Mouse (Mus musculus): ENCODE results near the gene Dhx40. TPM values are rescaled to one million over a fixed set of nuclear protein-coding genes. Genes with fewer than 3 reads are reported as not detected.
"Not testable (repeated sequence)": the region's sequence is repeated elsewhere in the genome, so short reads cannot be mapped to it uniquely, and the experiment has no call there.

Gene Dhx40
- total RNA-seq, 2 experiments from 2014 or later = 12.4 to 13.6 TPM

DNA sequence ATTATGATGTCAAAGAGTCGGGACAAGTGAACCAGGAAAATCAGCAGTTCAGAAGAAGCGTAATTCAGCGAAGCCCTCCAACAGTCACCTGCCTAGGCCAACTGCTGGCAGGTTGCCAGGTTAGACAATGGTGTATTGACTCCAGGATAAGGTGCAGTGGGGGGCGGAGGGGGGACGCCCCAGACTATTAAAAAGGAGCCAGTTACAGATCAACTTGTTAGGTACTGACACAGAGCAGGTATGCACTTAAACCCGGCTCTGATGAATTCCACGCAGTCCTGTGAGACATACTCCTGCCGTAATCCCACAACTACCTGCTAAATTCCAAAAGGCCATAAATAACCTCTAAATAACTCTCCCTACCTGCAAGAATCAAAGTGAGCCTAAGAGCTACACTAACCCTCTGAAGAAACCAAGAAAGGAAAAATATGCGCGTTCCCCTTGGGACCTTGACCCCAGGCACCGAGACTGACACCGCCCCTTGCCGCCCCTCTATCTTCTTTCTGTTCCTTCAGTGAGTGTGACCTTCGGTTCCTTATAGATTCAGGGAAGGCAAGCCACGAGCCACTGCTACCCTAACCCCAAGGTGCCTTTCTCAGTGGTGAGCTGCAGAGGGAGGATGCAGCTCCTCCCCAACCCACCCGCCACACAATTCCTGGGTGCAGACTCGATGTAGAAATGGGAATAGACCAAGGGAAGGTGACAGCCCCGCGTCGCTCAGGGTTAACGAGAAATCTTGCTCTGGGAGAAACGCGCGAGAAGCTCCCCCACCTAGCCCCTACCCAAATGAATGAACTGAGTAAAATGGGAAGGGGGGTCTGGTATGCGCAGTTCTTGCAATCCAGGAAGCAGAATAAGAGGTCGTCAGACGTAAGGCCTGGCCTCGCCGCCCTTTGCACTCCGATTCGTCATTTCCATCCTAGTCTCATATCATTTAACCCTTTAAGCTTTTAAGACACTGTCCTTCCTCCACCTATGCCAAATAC, 51.1 kb downstream of the Dhx40 start:
- DNase-seq (ENCODE audit: low spot score) = peak; percentile 45

DNA sequence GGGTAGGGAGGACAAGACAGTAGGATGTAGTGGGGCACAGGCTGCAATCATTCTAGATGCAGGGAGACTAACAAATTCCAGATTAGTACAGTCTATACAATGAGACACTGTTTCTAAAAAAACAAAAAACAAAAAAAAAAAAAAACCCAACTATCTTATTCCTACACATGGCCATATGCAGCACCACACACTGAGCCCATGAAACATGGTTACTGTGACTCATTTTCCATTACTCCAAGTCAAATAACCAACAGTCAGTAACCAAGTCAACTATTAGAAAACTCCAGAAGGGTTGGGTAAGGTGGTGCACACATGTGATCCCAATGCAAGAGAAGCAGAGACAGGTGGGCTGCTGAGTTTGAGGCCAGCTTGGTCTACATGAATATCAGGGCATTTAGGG, 55.1 kb downstream of the Dhx40 start:
- DNase-seq (ENCODE audit: low spot score) = no peak

DNA sequence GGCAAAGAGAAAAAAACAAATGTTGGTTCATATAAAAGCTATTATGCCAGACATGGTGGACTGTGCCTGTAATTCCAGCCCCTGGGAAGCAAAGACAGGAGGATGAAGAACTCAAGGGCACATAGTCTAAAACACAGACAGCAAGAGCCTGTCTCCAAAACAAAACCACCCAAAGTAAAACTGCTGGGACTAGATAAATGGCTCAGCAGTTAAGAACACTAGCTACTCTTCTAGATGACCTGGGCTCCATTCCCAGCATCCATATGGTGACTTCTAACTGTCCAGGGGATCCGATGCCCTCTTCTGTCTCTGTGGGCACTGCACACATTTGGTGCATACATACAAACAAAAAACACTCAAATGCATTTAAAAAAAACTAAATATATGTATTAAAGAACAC, 56.5 kb downstream of the Dhx40 start:
- DNase-seq (ENCODE audit: low spot score) = no peak

DNA sequence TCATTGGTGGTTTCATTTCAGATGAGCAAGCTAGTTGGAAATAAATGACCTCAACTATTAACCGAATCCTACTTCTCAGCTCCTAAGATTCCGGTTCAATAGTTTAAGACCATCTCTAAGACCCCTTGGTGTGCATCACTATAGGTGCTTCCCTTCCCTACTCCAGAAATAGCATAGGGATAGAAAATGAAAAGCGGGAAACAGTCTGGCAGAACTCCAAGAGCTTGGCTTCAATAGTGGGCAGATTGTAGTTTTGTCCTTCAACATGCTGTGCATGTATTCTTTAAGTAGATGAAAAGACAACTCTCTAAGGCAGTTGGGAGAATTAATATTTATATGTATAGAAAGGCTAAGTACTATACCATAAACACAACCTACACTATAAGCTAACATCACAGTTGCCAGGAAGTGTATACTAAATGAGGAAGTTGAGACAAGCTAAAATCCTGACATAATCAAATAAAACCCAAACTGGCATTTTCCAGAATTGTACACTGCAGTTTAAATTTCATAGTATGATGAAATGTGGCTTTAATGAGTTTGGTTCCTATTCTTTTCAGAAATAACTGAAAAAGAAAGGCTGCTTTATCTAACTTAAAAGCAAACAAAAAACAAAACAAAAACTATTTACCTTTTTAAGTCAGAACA, 57.6 kb downstream of the Dhx40 start:
- no peak for DNase-seq (ENCODE audit: low spot score)

DNA sequence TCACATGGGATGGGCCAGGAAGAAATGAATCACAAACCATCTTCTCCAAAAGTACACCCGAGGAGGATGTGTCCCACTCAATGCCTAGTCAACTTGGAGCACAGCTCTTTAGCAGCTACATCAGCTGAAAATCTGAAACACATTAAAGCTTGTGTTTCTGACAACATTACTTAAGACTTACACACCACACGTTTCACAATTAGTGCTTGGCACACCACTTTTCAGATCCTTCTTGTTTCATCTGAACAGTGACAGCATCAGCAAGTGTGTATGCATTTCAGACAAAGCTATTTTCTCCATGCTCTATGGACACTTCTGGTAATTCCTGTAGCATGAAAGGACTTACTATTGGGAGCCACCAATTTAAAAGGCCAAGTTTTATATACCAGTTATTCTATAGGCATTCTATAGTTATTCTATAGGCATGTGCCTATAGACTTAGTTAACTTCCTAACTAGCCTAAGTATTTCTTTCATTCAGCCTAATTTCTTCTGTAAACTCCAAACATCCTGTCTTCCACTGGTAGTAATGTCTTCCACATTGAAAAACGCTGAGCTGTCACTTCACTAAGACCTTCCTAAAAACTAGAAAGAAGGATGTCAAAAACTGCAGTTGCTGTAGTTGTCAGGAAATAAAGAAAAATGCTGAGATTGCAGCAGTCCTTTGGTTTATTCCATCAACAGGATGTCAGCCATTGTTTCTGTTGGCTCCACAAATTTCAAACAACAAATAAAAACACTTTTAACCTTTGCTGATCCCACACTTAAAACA, 61.7 kb downstream of the Dhx40 start:
- DNase-seq (ENCODE audit: low spot score) = no peak

DNA sequence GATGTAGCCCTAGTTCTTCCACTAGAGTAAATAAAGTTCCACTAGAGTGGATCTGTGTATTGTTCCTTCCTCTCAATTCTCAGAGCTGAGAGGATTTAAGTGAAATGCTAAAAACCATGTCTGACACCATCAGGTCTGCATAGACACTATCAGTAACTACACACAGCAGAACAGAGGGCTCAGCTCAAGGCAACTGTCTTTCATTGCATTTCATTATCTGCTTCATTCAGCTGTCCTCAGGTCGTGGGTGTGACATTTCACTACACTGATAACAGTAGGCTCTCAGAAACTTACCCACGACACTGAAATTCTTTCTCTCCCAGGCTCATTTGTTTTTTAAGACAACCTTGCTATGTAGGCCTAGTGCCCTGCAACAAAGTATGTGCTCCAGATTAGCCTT, 64.9 kb downstream of the Dhx40 start:
- no peak for DNase-seq (ENCODE audit: low spot score)

DNA sequence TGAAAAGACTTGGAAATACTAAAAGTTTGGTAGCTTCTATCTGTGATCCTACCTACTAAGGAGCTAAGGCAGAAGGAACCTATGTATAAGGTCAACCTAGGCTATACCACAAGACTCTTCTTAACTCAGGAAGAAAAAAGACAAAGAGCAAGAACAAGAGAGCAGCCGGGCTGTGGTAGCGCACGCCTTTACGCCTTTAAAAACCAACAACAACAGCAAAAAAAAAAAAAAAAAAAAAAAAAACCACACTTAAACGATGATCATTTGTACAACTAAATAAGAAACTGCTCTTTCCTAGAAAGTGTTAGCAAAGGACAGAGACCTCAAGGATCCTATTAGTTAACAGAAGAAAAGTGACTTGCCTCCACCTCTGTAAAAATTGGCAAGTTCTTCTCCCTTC, 66.0 kb downstream of the Dhx40 start:
- no peak for DNase-seq (ENCODE audit: low spot score)

DNA sequence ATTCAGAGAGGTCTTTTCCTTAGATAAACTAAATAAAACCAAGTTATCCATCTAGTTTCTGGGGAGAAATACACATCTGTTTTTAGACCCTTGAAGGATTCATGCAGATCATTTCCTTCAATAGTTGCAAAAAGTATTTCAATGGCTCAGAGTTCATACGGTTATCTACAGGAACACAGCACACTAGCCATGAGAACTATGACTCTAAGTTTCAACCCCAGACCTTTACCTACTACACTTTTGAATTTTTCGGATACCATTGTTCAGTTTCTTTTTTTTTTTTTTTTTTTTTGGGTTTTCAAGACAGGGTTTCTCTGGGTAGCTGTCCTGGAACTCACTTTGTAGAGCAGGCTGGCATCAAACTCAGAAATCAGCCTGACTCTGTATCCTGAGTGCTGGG, 68.1 kb downstream of the Dhx40 start:
- no peak for DNase-seq (ENCODE audit: low spot score)

DNA sequence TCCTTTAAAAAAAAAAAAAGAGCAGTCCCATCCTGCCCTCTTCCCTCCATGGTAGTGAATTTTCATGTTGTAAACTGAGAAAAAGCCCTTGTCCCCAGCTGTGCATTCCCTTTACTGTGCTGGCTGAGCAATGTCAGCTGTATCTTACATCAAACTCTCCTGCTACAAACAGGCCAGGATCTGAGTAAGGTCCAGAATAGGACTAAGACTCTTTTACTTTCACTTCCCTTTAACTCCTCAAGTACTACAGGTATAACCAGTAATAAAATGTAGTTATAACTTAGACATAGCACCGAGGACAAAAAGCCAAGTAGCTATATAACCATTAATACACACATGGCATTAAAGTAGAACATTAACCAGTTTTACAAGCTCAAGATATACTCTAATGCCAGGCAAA, 68.6 kb downstream of the Dhx40 start:
- DNase-seq (ENCODE audit: low spot score) = no peak

DNA sequence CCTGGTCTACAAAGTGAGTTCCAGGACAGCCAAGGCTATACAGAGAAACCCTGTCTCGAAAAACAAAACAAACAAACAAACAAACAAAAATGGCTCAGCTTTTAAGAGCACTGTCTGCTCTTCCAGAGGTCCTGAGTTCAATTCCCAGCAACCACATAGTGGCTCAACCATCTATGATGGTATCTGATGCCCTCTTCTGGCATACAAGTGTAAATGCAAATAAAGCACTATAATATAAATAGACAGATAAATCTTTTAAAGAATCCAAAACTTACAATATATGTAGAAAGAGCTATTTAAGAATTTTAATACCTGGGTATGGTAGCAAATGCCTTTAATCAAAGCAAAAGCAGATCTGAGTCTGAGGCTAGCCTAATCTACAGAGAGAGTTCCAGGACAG, 69.2 kb downstream of the Dhx40 start:
- DNase-seq (ENCODE audit: low spot score) = not testable (repeated sequence)

DNA sequence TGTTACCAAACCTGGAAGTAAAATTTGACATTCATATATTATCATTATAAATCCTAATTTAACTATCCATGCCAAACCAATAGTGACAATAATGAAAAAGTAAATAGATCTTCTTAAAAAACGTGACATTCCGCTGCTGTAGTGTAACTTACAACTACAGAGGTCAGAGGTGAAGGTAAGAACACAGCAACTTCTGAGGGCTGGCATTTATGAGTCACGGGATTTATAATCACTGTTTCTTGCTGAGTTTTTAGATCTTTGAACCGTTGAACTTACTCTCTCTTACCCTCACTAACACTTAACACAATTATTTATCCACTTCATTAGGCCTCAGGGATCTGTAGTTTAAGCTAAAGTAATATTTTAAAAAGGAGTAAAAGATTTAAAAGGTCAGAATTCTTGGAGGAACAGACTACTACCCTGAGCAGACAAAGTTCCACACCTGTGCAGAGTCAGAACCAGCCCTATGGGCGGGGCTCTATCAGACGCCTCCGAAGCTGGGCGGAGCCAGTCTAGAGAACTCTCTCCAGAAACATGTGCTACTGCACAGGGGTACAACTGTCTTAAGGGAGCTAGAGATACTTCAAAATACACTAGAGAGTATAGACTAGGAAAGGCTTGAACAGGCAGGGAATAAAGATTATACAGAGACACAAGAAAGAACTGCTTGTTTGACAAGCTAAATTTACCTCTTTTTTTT, 70.1 kb downstream of the Dhx40 start:
- no peak for DNase-seq (ENCODE audit: low spot score)

DNA sequence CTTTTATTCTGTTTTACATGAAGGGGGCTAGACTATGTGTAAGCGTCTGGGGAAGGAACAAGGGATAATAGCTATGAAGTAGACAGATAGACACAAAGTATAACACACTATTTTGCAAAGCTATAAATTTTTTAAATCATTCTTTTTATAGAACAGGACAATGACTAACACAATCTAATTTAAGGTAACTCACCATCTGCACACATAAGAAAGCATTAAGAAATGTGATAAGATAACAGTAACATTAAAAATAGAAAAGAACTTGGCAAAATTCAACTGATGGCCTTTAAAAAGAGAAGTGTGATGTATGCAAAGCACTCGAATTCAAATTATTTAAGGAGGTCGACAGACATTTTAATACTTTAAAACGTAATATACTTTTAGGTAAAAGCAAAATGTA, 72.6 kb downstream of the Dhx40 start:
- no peak for DNase-seq (ENCODE audit: low spot score)

DNA sequence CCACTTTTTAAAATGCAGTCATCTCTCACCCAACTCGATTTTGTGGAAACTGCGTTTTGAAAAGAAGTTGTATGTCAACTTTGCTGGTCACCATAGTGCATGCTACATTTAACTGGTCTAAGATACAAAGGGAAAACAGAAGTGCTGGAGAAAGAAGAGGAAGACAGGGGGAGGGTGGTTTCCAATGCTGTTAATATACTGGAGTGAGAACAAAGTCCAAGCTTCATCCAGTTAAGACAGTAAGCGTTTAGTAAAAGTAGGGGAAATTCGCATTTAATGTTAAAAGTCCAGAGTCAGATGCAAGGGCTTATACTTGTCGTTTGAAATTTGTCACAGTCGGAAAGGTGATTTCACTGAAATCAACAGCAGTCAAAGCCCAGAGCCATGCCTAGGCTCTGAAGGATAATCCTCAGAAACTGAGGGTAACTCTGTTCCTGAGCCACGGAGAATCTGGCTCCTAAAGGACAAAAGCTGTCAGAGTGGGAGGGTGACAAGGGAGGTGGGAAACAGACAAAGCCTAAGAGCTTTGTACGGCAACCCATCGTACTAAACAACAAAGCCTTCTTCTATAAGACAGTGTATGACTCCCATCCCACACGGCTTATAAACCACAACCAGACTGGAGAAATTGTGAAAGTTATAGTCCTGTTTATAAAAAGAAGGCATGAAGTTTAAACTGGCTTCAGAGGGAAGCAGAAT, 73.2 kb downstream of the Dhx40 start:
- DNase-seq (ENCODE audit: low spot score) = no peak

DNA sequence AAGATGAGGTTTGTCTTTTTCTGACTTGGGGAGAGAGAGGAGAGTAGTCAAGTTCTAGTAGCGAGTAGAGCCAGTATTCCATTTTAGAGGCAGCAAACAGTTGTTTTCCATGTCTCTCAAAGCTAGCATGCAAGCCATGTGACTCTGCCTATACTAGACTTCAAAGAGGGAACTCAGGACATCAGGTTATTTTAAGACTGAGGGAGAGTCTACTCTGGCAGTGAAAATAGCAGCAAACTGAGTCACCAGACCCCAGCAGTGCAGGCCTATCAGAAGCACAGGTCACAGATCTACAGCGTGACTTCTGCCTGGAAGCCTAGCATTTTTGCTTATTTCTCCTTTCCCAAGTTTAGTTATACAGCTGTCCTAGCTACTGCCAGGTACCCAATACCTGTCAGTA, 76.1 kb downstream of the Dhx40 start:
- DNase-seq (ENCODE audit: low spot score) = peak; percentile 43

DNA sequence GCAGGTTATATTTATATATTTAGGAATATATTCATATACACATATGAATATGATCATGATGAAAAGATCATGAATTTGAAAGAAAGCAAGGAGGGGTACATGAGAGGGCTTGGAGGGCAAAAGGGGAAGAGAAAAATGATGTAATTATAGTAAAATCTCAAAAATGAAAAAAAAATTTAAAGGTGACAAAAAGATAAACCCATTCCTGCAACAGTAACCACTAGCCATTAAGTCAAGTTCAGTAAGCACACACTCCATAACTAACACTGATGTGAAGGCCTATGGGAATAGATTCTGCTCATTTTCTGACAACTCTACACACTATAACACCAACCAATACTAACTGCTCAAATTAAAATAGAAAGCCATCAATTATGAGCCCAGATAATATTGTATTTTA, 81.9 kb downstream of the Dhx40 start:
- no peak for DNase-seq (ENCODE audit: low spot score)

DNA sequence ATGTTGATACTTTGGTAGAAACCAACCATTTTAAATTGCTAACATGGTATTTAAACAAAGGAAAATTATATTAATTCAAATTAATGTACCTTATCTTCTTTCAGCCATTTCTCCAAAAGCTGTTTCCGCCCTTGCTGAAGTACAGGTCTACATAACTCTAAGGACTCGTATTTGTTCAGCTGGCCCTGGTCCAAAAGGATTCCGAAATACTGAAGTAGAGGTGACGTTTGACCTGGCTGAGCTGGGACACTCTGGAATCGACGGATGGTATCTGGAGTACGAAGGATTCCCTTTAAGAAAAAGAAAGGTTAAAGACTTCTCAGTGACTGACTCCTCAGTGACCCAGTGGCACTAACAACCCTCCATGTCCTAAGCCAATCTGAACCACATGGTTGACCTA, 82.6 kb downstream of the Dhx40 start:
- DNase-seq (ENCODE audit: low spot score) = no peak

DNA sequence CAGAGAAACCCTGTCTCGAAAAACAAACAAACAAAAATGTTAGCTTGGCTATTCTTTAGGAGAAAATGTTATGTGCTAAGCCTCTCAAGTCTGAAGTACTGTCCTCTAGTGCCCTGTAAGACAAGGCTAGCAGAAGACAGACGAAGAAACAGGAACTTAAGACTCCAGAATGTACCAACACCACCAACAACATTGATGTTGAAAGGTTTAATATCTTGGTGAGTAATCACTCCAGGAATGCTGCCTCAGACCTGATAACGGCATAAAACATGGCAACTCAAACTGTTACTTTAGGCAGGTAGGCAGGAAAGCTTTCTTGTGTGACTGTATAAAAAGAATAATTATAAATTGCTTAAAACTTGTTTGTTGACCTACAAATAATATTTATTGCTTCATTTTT, 83.5 kb downstream of the Dhx40 start:
- no peak for DNase-seq (ENCODE audit: low spot score)

DNA sequence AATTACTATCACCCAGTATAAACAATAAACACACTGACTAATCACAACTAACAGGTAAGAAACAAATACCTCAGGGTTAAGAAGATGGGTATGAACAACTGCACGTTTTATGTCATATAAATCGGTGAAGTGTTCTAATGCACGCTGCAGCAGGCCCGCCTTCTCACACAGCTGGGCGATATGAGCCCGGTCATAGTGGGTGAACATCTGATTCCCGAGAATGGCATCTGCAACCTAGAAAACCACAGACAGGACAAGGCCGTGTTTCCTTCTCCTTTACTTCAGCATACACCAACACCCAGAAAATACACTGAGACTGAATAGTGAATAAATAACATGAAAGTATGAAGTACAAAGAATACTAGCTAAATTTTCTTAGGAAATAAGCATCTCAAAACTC, 88.2 kb downstream of the Dhx40 start:
- no peak for DNase-seq (ENCODE audit: low spot score)
